Mouse (Mus musculus) NIH3T3 (cell line): ENCODE data around the gene Cds1.
A peak's percentile ranks its signal among the peaks of the same experiment; 100 is the strongest.

ENCODE experiments used
- DNase-seq: peaks from one replicate; pipeline ENCODE4 v3.0.0-alpha.2; 2012; ENCODE audit warnings: low read depth

Gene Cds1

DNA sequence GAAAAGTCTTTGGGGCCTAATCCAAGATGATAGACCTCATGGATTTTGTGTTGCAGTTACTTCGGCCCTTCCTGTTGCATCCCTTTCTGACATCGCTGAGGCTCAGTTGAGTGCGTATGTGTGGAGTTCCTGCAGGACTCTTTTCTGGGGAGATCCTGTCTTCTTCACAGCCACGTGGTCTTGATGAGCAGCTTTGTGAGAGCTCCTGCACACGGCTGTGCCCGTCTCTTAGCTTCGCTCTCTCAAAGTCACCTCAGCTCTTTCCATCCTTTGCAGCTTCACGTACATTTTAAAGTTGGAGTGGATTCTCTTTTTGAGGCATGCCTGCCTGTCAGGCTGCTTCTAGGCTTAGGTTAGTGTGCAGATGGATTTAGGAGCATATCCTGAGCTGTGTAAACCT is 11.6 kb downstream of the Cds1 start:
- DNase-seq, result no peak

DNA sequence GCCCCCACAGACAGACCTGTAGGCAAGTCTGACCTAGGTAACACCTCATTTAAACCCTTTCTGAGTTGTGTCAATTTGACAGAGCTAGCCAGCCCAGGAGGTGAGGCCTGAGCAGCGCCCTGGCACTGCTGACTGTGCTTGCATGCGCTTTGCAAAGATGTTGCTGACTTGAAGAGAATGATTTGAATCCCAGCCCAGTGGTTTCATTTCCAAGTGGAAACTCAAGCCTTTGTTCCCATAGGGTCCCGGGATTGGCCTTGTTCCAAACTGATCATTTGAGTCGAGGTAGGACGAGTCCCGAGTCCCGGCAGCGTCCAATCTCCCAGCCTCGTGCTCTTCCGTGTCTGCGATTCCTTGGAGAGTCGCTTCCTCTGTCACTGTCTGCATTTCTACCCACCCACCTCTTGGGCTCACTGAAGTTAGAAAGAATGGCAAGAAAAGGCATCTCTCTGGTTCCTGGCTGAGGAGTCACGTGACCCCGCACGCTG is 14.5 kb downstream of the Cds1 start:
- DNase-seq, result no peak

DNA sequence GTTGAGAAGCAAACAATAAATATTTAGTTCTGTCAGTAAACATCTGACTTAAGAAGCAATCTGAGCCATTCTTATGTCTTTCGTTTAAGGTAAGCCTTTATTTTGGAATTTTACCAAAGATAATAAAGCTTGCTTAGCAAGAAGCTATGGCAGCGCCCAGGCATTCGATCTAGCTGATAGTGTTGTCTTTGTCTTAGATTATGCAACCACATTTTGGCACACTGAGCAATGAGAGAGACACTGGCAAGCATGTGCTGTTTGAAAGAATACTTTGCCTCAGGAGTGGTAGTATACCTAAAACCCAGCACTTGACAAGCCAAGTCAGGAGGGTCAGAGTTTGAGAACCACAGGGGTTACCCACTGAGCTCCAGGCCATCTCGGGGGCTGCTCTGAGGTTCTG is 16.0 kb downstream of the Cds1 start:
- no peak for DNase-seq

DNA sequence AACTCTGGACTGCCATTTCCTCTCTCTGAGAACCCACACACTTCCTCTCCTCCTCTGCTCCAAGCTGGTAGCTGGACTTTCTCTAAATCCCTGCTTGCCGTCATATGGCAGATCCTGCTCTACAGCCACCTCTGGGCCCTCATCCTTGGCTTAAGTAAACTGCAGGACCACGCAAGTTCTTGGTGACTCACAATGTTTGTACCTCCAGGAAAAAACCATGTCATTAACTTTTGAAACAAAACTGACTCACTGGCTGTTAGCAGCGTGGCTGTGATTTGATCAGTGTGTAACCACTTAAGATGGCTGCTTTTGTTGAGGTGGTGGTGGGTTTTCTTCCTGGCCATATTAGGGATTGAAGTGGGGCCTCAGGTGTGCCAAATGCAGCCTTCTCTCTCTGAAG is 19.4 kb downstream of the Cds1 start:
- DNase-seq, result peak; percentile 25

DNA sequence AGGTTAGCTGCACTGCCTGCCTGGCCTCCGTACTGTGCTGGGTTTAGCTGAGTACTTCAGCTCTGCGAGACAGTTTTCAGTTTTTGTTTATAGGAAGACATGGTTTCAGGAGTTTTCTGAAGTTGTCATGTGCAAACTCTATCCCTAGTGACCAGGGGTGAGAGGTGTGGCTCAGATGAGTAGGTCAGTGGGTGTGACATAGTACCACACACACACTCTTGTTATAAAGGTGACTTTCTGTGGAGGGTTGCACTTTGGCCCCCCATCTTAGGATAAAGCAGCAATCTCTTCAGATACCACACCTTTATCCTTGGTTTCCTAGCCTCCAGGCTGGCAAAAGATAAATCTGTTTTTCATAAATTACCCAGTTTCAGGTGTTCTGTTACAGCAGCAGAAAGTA is 19.9 kb downstream of the Cds1 start:
- DNase-seq, result no peak

DNA sequence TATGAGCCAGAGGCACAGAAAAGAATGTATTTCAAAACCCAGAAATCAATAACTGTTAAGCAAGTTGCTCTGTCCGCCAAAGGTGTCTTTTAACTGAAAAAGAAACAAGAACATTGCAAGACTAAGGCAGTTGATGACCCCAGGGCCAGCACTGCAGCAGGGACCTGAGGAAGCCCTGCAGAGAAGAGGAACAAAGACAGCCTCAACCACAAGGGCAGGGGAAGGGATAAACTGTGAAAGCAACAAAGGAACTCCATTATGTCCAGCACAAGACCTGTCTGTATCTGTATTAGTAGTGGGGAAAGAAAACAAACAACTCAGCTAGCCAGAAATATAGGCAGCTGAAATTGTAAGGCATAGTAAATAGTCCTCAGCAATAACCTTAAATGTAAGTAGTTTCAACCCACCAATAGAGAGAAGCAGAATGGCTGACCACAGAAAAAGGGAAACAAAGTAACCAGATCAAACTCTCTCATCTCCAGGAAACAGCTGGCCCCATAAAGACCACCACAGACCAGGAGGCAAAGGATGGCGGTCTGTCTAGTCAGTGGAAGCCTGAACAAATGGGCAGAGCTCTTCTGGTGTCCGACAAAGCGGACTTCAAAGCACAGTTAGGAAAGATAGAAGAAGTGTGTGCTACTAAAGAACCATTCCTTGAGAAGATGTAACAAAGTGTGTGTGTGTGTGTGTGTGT is 21.1 kb downstream of the Cds1 start:
- DNase-seq, result no peak

DNA sequence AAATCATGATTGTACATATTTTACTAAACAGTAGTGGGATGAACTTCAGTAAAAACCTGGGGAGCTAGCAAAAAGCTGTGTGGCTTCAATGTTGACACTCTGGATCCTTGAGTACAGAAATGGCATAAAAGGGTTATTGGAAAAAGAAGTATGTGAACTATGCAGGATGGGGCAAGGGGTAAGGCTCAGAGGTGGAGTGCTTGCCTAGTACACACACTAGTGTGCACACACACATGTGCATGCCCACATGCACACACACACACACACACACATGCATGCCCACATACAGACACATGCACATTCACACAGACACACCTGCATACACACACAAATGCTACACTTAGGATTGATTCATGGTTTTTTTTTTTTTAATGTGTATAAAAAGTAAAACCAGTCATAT is 24.8 kb downstream of the Cds1 start:
- DNase-seq, result no peak

DNA sequence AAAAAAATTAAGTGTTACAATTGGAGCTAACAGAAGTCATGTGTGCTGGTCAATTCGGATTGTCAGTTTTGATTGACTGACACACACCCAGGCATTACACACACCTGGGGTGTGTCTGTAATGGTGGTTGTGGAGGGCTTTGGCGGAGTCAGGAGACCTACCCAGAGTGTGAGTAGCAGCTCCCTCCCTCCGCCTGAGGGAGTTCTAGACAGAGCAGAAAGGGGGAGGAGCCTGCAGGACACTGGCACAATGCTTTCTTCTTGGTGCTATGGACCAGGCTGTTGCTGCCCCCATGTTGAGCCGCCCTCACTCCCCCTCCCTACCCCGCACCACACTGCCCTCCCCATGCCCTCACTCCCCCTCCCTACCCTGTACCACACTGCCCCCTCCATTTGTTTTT is 25.6 kb downstream of the Cds1 start:
- DNase-seq, result no peak

DNA sequence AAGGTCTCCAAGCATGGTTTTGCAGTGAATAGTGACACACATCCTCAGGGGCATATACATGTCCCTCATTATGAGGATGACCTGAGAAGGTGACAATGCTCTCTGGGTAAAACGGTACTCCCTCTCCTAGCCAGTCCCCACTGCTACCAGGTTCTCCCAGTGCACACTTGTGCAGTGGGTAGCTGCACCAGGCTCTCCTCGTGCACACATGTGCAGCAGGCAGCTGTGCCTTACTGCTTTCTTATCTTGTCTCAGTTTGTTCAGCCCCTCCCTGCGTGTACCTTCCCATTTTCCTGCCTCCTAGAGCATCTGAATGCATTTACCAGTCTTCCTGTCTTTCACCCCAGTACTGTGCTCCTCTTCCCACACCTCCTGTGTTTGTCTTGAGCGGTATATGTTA is 27.7 kb downstream of the Cds1 start:
- DNase-seq, result no peak

DNA sequence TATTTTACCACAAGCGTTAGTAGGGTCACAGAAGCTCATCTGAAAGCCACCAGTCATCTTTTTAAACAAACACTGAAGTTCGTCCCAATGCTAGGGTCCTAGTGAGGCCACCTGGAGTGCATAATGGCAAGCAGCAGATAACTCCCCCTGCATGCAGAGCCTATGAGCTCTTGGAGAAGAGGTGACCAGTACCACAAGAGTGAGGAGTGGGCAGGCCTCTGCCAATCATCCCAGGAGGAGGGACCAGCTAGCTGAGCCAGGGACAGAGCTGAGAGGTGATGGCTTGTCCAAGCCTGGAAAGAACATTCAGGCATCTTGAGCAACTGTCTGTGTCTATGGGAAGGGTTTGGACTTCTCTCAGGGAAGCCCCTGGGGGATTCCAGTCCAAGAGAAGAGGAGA is 37.0 kb downstream of the Cds1 start:
- DNase-seq, result no peak

DNA sequence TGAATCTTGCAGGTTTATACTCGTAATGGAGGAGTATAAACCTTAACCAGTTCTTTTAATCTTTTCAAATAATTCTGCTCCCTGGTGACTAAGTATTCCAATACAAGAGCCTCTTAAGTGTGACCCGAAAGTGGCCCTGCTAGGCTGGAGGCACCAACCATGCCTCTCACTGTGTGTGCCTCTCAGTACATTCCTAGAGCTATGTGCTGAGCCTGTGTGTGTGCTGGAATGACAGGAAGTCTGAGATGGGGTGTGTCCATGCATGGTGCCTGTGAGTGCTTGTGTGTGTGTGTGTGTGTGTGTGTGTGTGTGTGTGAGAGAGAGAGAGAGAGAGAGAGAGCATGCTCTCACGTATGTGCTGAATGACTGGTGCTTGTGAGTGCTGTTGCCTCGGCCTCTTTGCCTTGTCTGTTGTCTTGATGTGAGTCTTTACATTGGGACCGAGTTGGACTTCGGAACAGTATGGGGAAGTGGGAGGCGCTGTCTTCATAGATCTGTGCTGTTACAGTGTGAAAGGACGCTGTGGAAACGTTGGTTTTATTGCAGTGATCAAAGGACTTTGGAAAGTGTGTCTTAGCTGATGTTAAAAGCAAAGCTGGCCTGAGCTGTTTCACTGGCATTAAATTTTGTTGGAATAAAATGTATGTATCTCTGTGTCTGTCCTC is 37.6 kb downstream of the Cds1 start:
- DNase-seq, result no peak

DNA sequence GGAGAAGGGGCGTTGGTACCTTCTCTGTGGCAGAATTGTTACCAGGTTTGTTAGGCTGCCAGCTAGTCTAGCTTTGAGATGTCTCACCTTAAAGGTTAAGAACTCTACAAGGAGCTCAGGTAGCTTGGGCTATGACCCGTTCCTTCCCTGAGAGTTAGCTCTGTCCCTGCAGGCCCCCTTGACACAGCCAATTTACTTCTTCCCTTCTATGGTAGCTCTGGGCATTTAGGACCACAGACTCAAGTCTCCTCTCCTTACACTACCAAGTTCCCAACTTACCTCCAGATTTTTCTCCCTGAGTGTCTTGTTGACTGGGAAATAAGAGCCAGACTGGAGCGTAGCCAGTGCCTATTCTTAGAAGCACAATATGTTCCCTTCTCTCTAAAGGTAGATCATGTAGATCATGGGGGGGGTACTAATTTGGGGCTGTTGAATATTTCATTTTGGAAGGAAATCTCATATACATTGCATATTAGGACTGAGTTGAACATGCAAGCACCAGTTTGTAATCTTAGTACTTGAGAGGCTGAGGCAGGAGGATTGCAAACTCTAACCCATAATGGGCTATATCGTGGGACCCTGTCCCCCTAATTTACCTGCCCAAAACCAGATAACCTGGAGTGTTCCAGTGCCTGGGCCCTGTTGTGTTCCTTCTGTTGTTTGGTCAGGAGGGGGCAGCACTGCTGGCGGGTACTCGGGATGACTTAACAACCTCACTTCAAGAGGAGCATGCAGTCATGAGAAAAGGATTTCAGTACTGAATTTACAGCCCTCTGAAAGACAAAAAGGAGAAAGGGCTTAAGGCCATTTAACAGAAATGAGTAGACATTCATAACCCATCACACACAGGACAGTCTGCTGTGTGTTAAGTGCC is 46.6 kb downstream of the Cds1 start:
- peak; percentile 44 for DNase-seq

DNA sequence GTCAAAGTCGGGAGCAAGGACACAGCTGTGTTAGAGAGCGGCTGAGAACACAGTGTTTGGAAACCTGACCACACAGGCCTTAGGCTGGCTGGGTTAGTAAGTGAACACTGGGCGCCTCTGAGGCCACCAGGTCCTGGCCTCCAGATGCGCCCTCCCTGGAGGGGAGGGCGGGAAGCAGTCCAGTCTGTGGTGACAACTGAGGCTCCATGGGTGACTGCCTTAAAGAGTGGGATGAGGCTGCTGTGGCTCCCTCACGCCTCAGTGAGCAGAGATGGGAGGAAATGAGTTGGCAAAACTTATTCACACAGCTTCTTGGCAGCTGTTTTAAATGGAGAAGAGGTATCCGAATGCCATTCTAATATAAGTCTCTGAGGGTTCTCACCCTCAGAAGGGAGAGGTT is 51.9 kb downstream of the Cds1 start:
- no peak for DNase-seq

DNA sequence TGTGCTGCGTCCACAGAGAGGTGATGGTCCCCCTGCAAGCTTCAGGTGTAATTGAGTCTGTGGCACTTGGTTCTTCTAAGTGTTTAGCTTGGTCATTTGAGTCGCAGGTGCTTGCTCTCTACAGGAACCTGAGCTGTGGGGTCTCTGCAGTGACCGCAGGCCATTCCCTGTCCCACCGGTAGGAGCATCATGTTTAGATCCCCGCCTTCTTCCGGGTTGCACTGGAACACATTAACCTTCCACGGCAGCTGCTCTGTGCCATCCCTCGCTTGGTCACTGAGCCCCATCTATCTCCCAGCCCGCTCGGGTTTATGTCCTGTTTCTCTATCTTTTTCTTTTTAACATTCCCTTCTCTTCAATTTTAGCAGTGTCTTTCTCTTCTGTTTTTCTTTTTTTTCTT is 54.3 kb downstream of the Cds1 start:
- DNase-seq, result no peak

DNA sequence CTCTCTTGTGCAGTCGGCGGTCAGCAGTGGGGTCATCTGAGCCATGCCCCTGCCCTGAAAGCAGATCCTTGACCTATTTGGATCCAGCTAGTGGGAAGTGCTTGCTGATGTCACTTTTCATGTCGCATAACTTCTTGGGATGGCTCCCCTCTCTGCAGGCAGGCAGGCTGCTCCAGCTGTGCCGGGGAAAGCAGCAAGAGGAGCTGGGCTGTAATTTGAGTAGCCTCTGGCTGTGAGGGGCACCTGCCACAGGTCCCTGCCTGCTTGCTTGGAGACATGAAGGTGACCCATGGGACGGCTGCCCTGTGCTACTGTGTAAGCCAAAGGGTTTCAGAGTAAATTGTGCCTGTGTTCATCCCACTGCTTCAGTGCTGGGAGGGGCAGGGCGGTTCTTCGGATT is 54.9 kb downstream of the Cds1 start:
- DNase-seq, result no peak

DNA sequence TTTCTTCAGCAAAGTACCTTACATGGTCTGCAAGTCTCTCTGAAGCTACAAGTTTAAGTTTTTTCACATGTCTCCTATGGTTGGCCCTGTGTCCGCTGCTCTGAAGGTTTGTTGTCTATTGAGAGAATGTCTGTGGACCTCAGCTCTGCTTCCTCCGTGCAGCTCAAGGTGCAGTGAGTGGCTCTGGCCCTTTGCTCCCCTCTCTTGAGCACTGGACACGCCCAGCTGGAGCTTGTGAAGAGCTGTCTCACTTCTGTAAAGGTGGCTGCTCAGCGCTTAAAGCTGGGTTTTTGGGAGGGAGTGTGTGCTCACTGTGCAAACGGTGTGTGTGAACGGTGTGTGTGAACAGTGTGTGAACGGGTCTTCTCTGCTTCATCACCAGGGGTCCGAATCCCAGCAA is 56.1 kb downstream of the Cds1 start:
- DNase-seq, result no peak

DNA sequence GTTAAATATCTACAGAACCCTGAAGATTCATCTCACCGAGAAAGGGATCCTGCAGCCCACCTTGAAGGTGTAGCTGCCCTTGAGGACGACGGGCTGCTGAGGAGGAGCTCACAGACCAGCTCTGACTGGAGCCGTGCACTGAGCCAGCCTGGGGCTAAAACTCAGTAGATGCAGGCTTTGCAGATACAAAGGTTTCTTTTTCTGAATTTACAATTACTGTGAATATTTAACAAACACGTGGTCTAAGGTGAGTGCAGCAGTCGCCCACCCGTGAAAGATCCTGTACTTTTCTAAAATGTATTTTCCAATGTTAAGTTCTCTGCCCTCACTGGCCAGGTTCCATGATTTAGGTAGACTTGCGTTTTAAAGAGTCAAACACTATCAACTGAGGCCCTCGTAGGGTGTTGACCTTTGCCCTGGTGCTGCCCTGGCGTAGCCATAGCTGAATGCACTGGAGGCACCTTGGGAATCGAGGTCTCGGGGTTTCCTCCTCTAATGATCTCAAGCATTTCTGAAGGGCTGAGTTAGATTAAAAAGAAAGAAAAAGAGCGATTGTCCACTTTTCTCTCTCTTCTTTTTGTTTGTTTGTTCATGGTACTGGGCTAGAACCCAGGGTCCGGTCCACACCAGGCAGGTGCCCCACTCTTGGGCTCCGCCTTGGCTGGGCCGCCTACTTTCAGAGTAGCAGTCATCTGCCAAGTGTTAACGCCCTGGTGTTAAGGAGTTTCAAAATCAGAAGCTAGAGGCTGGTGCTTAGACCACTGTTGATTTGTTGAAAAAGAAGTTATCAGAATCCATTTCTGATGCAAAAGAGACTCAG is 56.8 kb downstream of the Cds1 start:
- no peak for DNase-seq

DNA sequence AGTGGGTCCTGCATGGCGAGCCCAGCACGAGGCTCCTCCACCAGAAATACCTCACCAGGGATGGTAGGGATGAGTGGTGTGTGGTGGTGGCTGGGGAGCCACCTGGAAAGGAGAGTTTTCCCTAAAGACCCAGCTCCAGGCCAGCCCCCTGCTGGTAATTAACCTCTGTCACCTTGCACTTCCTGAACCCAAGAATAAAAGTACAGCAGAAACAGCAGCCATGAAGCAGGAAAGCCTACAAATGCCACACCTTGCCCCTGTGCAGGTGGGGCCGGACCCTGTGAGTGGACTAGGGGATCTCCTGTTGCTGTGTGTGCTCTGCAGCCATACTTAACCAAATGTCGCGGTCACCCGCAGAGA is 57.4 kb downstream of the Cds1 start:
- DNase-seq, result no peak

DNA sequence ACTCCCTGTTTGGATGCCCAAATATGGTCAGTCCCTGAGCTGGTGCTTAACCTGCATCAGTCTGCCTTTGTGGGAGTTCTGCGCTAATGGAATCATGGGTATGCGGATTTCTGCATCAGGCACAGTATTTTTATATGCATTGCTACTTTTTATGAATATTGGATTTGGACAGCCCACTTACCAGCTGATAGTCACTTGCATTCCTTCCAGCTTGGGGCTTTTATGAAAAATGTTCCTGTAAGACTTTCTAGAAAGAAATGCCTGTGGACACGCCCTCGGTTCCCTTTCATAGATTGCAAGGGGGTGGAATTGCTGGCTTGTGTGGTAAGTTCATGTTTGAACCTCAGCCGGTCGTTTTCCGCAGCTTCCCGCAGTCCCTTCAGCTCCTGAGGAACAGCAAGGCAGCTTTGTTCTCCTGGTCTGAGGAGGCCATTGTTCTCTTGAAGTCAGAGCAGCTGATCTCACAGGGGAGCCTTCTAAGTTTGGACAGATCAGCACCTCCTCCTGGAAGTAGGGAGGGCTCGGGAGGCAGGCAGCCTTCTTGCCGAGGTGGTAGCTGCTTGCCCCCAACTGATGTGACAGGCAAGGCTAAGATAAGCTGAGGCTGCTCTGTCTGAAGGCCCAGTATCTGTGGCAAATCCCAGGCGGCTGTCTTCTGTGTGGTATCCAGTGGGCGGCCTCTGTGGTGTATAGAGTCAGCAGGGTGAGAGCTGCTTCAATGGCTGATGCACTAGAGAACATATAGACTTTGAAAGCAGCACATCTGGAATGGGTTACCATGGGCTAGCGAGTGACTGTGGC is 60.4 kb downstream of the Cds1 start:
- peak; percentile 18 for DNase-seq

DNA sequence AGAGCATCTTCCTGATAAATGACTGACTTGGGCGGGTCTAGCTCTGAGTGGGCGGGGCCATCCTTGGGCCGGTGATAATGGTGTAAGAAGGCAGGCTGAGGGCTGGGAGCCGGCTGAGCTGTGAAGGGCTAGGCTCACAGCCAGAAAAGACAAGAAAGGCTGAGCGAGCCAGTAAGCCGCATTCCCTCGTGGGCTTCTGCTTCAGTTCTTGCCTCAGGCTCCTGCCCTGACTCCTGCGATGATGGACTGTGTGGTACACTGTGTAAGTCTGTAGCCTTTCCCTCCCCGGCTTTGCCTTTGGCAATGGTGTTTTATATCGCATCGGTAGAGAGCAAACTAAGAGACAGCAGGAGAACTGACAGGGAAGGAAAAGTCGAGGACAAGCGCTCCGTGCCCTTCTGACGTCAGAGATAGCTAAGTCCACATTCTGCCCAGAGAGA is 61.6 kb downstream of the Cds1 start:
- DNase-seq, result peak; percentile 85

DNA sequence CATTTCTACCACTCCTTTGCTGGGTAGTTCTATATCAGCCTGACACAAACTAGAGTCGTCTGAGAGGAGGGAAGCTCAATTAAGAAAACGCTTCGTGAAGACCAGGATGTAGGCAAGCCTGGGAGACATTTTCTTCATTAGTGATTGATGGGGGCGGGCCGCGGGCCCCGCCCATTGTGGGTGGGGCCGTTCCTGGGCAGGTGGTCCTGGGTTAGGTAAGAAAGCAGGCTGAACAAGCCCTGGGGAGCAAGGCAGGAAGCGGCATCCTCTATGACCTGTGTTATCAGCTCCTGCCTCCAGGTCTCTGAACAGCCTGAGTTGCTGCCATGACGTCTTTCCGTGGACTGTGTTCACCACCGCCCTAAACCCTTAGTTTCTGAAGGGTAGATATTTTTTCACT is 62.5 kb downstream of the Cds1 start:
- no peak for DNase-seq
